ENCODE assay signal across 24 mouse cellular contexts in genomic region chr15:32331037-32331436, GRCm38 (mm10).
DNase-seq lines count a peak whose midpoint lies in the region; ATAC-seq and TF ChIP-seq lines count a peak whose summit lies in the region.
"Had no signal": no experiment of that assay in that cellular context is flagged by ENCODE, and none has a peak within 500 bp of the region (broad histone marks: within the 10 kb centered on the region; RNA-seq: fewer than 3 reads in every experiment).

No protein-coding gene starts in this region.

- DNase-seq in embryo, embryonic 11 days = peak; percentile 8
- no peak for DNase-seq in embryo, embryonic 10 days (ENCODE audit: low spot score)
- DNase-seq in layer of hippocampus, adult 2 months (ENCODE audit: low spot score in 2 of 2) = no peak
- no peak for DNase-seq in layer of hippocampus, adult 9-11 months
- peak; percentile 42 for DNase-seq in brain, embryonic 14.5 days (ENCODE audit: low read depth)
- DNase-seq in limb, embryonic 11.5 days (ENCODE audit: low spot score) = no peak
- DNase-seq in kidney, postnatal 25 days = no peak
- DNase-seq: adrenal gland, postnatal 10 days; cerebellum, adult 2 months; cerebellum, postnatal 25 days; gastrocnemius, postnatal 36 days; heart, postnatal 4 days; kidney, adult 8-10 months; kidney, postnatal 10 days; layer of hippocampus, postnatal 36 days; liver, embryonic 13.5 days; lung, adult 2 months; lung, postnatal 14 days; thymus, postnatal 25 days had no signal

- no peaks in the 10 kb centered on the region for H3K27me3 ChIP-seq in limb, embryonic 11.5 days (ENCODE audit: control insufficient read depth, insufficient read depth, low read length)
- H3K27me3 ChIP-seq: intestine, embryonic 15.5 days; liver, embryonic 13.5 days; neural tube, embryonic 12.5 days; stomach, embryonic 15.5 days had no signal

- no peak for TF ChIP-seq CTCF in layer of hippocampus, adult 2 months (conservative IDR thresholded peaks at IDR 0.05)
- no peak for TF ChIP-seq CTCF in brain, embryonic 14.5 days (IDR thresholded peaks at IDR 0.05; ENCODE audit: borderline replicate concordance, extremely low read depth, insufficient read depth, insufficient read length)

- H3K27ac ChIP-seq in layer of hippocampus, adult 2 months = peak overlapping the region; percentile 67
- H3K27ac ChIP-seq in limb, embryonic 11.5 days (replicated peaks; ENCODE audit: low read depth, low read length) = 0 out of 2 replicates have a peak overlapping the region, but pooled peaks have one; percentile 23
- H3K27ac ChIP-seq: heart, embryonic 10.5 days; intestine, embryonic 15.5 days; liver, embryonic 13.5 days; neural tube, embryonic 12.5 days; stomach, embryonic 15.5 days had no signal

- no peak for ATAC-seq in limb, embryonic 11.5 days (ENCODE audit: insufficient number of reproducible peaks, low FRiP score, low TSS enrichment, low read depth)
- ATAC-seq: hindbrain, embryonic 16.5 days; intestine, embryonic 15.5 days had no signal

- H3K9me3 ChIP-seq in limb, embryonic 11.5 days (ENCODE audit: control insufficient read depth, low read length) = no peaks in the 10 kb centered on the region
- H3K9me3 ChIP-seq: heart, embryonic 10.5 days; intestine, embryonic 15.5 days; liver, embryonic 13.5 days; neural tube, embryonic 12.5 days; stomach, embryonic 15.5 days had no signal

- H3K4me2 ChIP-seq in limb, embryonic 11.5 days (ENCODE audit: low read depth, severe bottlenecking) = no peak overlapping the region
- H3K4me2 ChIP-seq: intestine, embryonic 15.5 days; liver, embryonic 13.5 days; neural tube, embryonic 12.5 days; stomach, embryonic 15.5 days had no signal

- no peak overlapping the region for H3K4me3 ChIP-seq in layer of hippocampus, adult 2 months
- H3K4me3 ChIP-seq in limb, embryonic 11.5 days (ENCODE audit: low read depth, low read length) = no peak overlapping the region
- H3K4me3 ChIP-seq: heart, embryonic 10.5 days; intestine, embryonic 15.5 days; liver, embryonic 13.5 days; neural tube, embryonic 12.5 days; stomach, embryonic 15.5 days had no signal

- H3K36me3 ChIP-seq in limb, embryonic 11.5 days (ENCODE audit: control insufficient read depth, insufficient read depth, low read length) = no peaks in the 10 kb centered on the region
- H3K36me3 ChIP-seq: heart, embryonic 10.5 days; intestine, embryonic 15.5 days; liver, embryonic 13.5 days; neural tube, embryonic 12.5 days; stomach, embryonic 15.5 days had no signal

- peaks cover 12% of the 10 kb centered on the region for H3K4me1 ChIP-seq in limb, embryonic 11.5 days (ENCODE audit: control insufficient read depth, insufficient read depth, low read length)
- H3K4me1 ChIP-seq: liver, embryonic 13.5 days had no signal

- WGBS in limb, embryonic 11.5 days = 74% methylated on average over 2 of the region's 2 CpGs

- TF ChIP-seq POLR2A in brain, embryonic 14.5 days (IDR thresholded peaks at IDR 0.05; ENCODE audit: borderline replicate concordance, extremely low read depth, insufficient read depth, insufficient read length, poor library complexity, severe bottlenecking) = no peak

- no peak overlapping the region for H3K9ac ChIP-seq in limb, embryonic 11.5 days (ENCODE audit: low read length)
- H3K9ac ChIP-seq: intestine, embryonic 15.5 days; liver, embryonic 13.5 days; neural tube, embryonic 12.5 days; stomach, embryonic 15.5 days had no signal

Comparison
In these comparisons a context has a peak if more than half of its experiments do, and no peak if none do; other contexts are left out.
1. DNase-seq: peak in embryo, embryonic 11 days (single experiment) and brain, embryonic 14.5 days (single experiment); none in embryo, embryonic 10 days (single experiment), layer of hippocampus, adult 2 months (0 of 2), layer of hippocampus, adult 9-11 months (single experiment), limb, embryonic 11.5 days (single experiment) and kidney, postnatal 25 days (0 of 2).